Mouse (Mus musculus): ENCODE measurements around the gene Mapkap1.

- TF ChIP-seq POLR2A (IDR thresholded peaks at IDR 0.05; ENCODE audit: borderline replicate concordance, extremely low read depth, low read depth, low read length), result no peak
- TF ChIP-seq CTCF (IDR thresholded peaks at IDR 0.05; ENCODE audit: insufficient read depth, low read length), result no peak
Observed at GRCm38 (mm10) chr2:34570378-34570777, 163.8 kb downstream of the Mapkap1 start.
